In the genomic region with DNA sequence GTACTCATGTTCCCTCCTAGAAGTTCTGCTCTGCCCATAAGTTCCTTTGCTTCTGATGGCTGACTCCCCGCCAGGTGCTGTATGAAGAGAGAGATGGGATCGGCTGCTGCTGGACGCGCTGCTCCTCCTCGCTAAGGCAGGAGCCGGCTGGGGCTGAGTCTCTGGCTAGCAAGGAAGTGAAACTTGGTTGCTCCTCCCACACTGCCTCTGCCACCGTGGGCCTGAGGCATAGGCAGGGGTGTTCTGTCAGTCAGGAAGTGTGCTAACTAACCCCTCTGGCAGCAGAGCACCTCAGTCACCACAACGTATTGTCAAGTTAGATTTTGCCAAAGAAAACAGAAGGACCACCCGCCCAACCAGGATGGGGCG, we compare ENCODE assay signal across 8 mouse cellular contexts. TPM values are rescaled to one million over a fixed set of nuclear protein-coding genes. Genes with fewer than 3 reads are reported as not detected.
DNase-seq lines count a peak whose midpoint lies in the region; ATAC-seq and TF ChIP-seq lines count a peak whose summit lies in the region.

Dapp1 (minus strand) TSS at position 164 of the 369 bp plus-strand sequence.

- WGBS in embryonic facial prominence, embryonic 12.5 days, result 7% methylated on average over 10 of the region's 10 CpGs
- 8% methylated on average over 10 of the region's 10 CpGs for WGBS in kidney, adult 2 months
- WGBS in liver, adult 2 months, result 16% methylated on average over 10 of the region's 10 CpGs
- 23% methylated on average over 10 of the region's 10 CpGs for WGBS in midbrain, postnatal 0 days

- H3K4me2 ChIP-seq in embryonic facial prominence, embryonic 12.5 days (replicated peaks), result peak within 1 kb of the TSS; percentile 48
- H3K4me2 ChIP-seq in midbrain, postnatal 0 days (ENCODE audit: low read depth, low read length, poor library complexity, severe bottlenecking), result peak within 1 kb of the TSS; percentile 29

- no peaks in the 10 kb centered on the region for H3K27me3 ChIP-seq in embryonic facial prominence, embryonic 12.5 days
- H3K27me3 ChIP-seq in kidney, adult 2 months (replicated peaks; ENCODE audit: control insufficient read depth, insufficient read depth, low read length), result no peaks in the 10 kb centered on the region
- H3K27me3 ChIP-seq in liver, adult 2 months (ENCODE audit: control insufficient read depth, insufficient read depth, low read length), result no peaks in the 10 kb centered on the region
- no peaks in the 10 kb centered on the region for H3K27me3 ChIP-seq in midbrain, postnatal 0 days (ENCODE audit: insufficient read depth, low read length)

- no peaks in the 10 kb centered on the region for H3K36me3 ChIP-seq in embryonic facial prominence, embryonic 12.5 days
- no peaks in the 10 kb centered on the region for H3K36me3 ChIP-seq in kidney, adult 2 months (ENCODE audit: control insufficient read depth, insufficient read depth, low read length)
- H3K36me3 ChIP-seq in liver, adult 2 months (ENCODE audit: control insufficient read depth, insufficient read depth, low read length), result no peaks in the 10 kb centered on the region
- no peaks in the 10 kb centered on the region for H3K36me3 ChIP-seq in midbrain, postnatal 0 days (ENCODE audit: insufficient read depth, low read length)

- ATAC-seq in activated CD4-positive, CD25-positive, alpha-beta regulatory T cell, adult 4 months, result peak; percentile 91
- ATAC-seq in embryonic facial prominence, embryonic 12.5 days (ENCODE audit: insufficient number of reproducible peaks, insufficient read depth, low FRiP score, low TSS enrichment), result peak; percentile 61; the same call in 1 of the 2 replicates
- no peak for ATAC-seq in midbrain, postnatal 0 days (ENCODE audit: low FRiP score)

- H3K27ac ChIP-seq in embryonic facial prominence, embryonic 12.5 days, result no peak within 1 kb of the TSS
- H3K27ac ChIP-seq in kidney, adult 2 months (ENCODE audit: insufficient read depth, low read depth, low read length), result peak within 1 kb of the TSS; percentile 39; the same call in 1 of the 2 replicates
- peak within 1 kb of the TSS; percentile 8 for H3K27ac ChIP-seq in liver, adult 2 months (replicated peaks; ENCODE audit: insufficient read depth, low read depth, low read length)
- no peak within 1 kb of the TSS for H3K27ac ChIP-seq in midbrain, postnatal 0 days (ENCODE audit: low read depth, low read length)

- peaks cover 14% of the 10 kb centered on the region; the same call in 1 of the 2 replicates for H3K4me1 ChIP-seq in embryonic facial prominence, embryonic 12.5 days
- H3K4me1 ChIP-seq in kidney, adult 2 months (ENCODE audit: control insufficient read depth, insufficient read depth, low read length), result no peaks in the 10 kb centered on the region; the same call in 1 of the 2 replicates
- peaks cover 2% of the 10 kb centered on the region; the same call in 1 of the 2 replicates for H3K4me1 ChIP-seq in liver, adult 2 months (ENCODE audit: control insufficient read depth, insufficient read depth, low read length)
- H3K4me1 ChIP-seq in midbrain, postnatal 0 days (ENCODE audit: insufficient read depth, low read length), result peaks cover 6% of the 10 kb centered on the region

- 0 out of 2 replicates have a peak within 1 kb of the TSS, but pooled peaks have one; percentile 11 for H3K9ac ChIP-seq in embryonic facial prominence, embryonic 12.5 days
- H3K9ac ChIP-seq in liver, adult 2 months (ENCODE audit: low read depth, low read length), result peak within 1 kb of the TSS; percentile 41; the same call in 1 of the 2 replicates
- H3K9ac ChIP-seq in midbrain, postnatal 0 days (replicated peaks; ENCODE audit: low read length, poor library complexity, severe bottlenecking), result no peak within 1 kb of the TSS

- H3K79me2 ChIP-seq in liver, adult 2 months (ENCODE audit: control insufficient read depth, insufficient read depth, low read length), result no peaks in the 10 kb centered on the region

- no peak for TF ChIP-seq POLR2A in kidney, adult 2 months (IDR thresholded peaks at IDR 0.05; ENCODE audit: low read depth, low read length)
- TF ChIP-seq POLR2A in liver, adult 2 months (IDR thresholded peaks at IDR 0.05; ENCODE audit: extremely low read depth, insufficient read depth, low read length), result no peak

- peak within 1 kb of the TSS; percentile 31 for H3K4me3 ChIP-seq in embryonic facial prominence, embryonic 12.5 days
- H3K4me3 ChIP-seq in kidney, adult 2 months (ENCODE audit: insufficient read depth, low read depth, low read length), result peak within 1 kb of the TSS; percentile 75
- peak within 1 kb of the TSS; percentile 57 for H3K4me3 ChIP-seq in liver, adult 2 months (ENCODE audit: insufficient read depth, low read depth, low read length)
- peak within 1 kb of the TSS; percentile 5; the same call in 1 of the 2 replicates for H3K4me3 ChIP-seq in midbrain, postnatal 0 days (ENCODE audit: low read depth, low read length)

- no peaks in the 10 kb centered on the region for H3K9me3 ChIP-seq in embryonic facial prominence, embryonic 12.5 days
- H3K9me3 ChIP-seq in midbrain, postnatal 0 days (ENCODE audit: low read length), result no peaks in the 10 kb centered on the region

- DNase-seq in heart, adult 8-10 months (ENCODE audit: low spot score), result peak; percentile 60
- peak; percentile 57 for DNase-seq in kidney, adult 2 months
- peak; percentile 22 for DNase-seq in liver, adult 2 months (ENCODE audit: extremely low read depth, low read depth, low spot score)
- DNase-seq in midbrain, postnatal 0 days (ENCODE audit: low spot score), result peak; percentile 12
- peak; percentile 90 to 92 for DNase-seq in spleen, postnatal 36 days (ENCODE audit: low spot score in 2 of 2)
- DNase-seq in cerebellum, adult 9-10 months, result no peak

- no peak for TF ChIP-seq CTCF in kidney, adult 2 months (conservative IDR thresholded peaks at IDR 0.05; ENCODE audit: insufficient read depth, insufficient read length, low read depth, low read length)
- no peak for TF ChIP-seq CTCF in liver, adult 2 months (IDR thresholded peaks at IDR 0.05; ENCODE audit: low read depth, low read length)
- no peak for TF ChIP-seq CTCF in midbrain, postnatal 0 days (IDR thresholded peaks at IDR 0.05)

RNA-seq across cellular contexts. Expression of gene Dapp1, which starts in this region (rescaled TPM):
- polyA plus RNA-seq in activated CD4-positive, CD25-positive, alpha-beta regulatory T cell, adult 4 months (2017; shearing (Covaris generic)), result 10 to 100 TPM; 58.7 to 78.7 TPM
- polyA plus RNA-seq in embryonic facial prominence, embryonic 12.5 days (2016; fragmentation: Nextera tagmentation; extraction: Ambion mirVana), result 3.9 and 4.1 TPM in 2 replicates
- total RNA-seq in heart, adult 8-10 months (2022), result 1 to 10 TPM; 5.5 to 9.2 (median 6.6) TPM
- 1.7 and 2.3 TPM in 2 replicates for polyA plus RNA-seq in kidney, adult 2 months (2012; rRNA removed)
- total RNA-seq in liver, adult 2 months (2014; rRNA removed), result 1.4 and 1.6 TPM in 2 replicates
- 0.32 and 0.59 TPM in 2 replicates for polyA plus RNA-seq in liver, adult 2 months (2012; rRNA removed)
- 2.3 and 4.0 TPM in 2 replicates for total RNA-seq in midbrain, postnatal 0 days (2014; rRNA removed)
- polyA plus RNA-seq in midbrain, postnatal 0 days (2015; fragmentation: Nextera tagmentation; extraction: Ambion mirVana), result 1.3 and 1.9 TPM in 2 replicates

Comparison
In these comparisons a context has a peak if more than half of its experiments do, and no peak if none do; other contexts are left out.
1. RNA of gene Dapp1 (polyA plus RNA-seq): 58.7 to 78.7 TPM in activated CD4-positive, CD25-positive, alpha-beta regulatory T cell, adult 4 months; 3.9 to 4.1 TPM in embryonic facial prominence, embryonic 12.5 days, 1.7 to 2.3 TPM in kidney, adult 2 months, 1.3 to 1.9 TPM in midbrain, postnatal 0 days and 0.32 to 0.59 TPM in liver, adult 2 months; every median in the first group is over 10 times any median in the second.
2. H3K27ac ChIP-seq: peak in kidney, adult 2 months (single experiment) and liver, adult 2 months (single experiment); none in embryonic facial prominence, embryonic 12.5 days (single experiment) and midbrain, postnatal 0 days (single experiment).
3. H3K4me3 ChIP-seq: peak in every context shown above with its lines; median percentile 75 in kidney, adult 2 months; 57 in liver, adult 2 months; 31 in embryonic facial prominence, embryonic 12.5 days; 5 in midbrain, postnatal 0 days.